Mouse (Mus musculus) limb, embryonic 14.5 days (tissue): Measurements from ENCODE around the gene Hoxb6. TPM values are rescaled to one million over a fixed set of nuclear protein-coding genes. Genes with fewer than 3 reads are reported as not detected.

Source experiments
- ATAC-seq: fragments of 200-750 bp; cut with Nextera tagmentation; 2 replicates; pipeline ENCODE4 v1.8.0; 2017; ENCODE audit warnings: low read depth, moderate number of reproducible peaks, moderate TSS enrichment; ENCODE audit not compliant: low FRiP score
- DNase-seq: peaks from one replicate; pipeline ENCODE4 v3.0.0-alpha.2; 2015; ENCODE audit warnings: low spot score
- H3K27ac ChIP-seq: fragments of 300-500 bp; sonication (generic); replicated peaks from 2 replicates; pipeline ENCODE4 v1.5.1; 2014; ENCODE audit warnings: low read depth, mild to moderate bottlenecking, low read length, moderate library complexity, mixed read lengths
- H3K27me3 ChIP-seq: fragments of 300-500 bp; sonication (generic); 2 replicates; pipeline ENCODE4 v1.6.1; 2014; ENCODE audit warnings: low read length, mixed read lengths; ENCODE audit not compliant: control insufficient read depth, insufficient read depth
- H3K36me3 ChIP-seq: fragments of 300-500 bp; sonication (generic); 2 replicates; pipeline ENCODE4 v1.6.1; 2014; ENCODE audit warnings: mild to moderate bottlenecking, low read length, moderate library complexity, mixed read lengths; ENCODE audit not compliant: control insufficient read depth, insufficient read depth
- H3K4me1 ChIP-seq: fragments of 300-500 bp; sonication (generic); 2 replicates; pipeline ENCODE4 v1.6.1; 2014; ENCODE audit warnings: antibody characterized with exemption, low read length, mixed read lengths; ENCODE audit not compliant: control insufficient read depth, insufficient read depth
- H3K4me2 ChIP-seq: fragments of 300-500 bp; sonication (generic); replicated peaks from 2 replicates; pipeline ENCODE4 v1.6.1; 2014; ENCODE audit warnings: low read depth, mild to moderate bottlenecking, low read length, moderate library complexity; ENCODE audit not compliant: severe bottlenecking
- H3K4me3 ChIP-seq: fragments of 300-500 bp; sonication (generic); replicated peaks from 2 replicates; pipeline ENCODE4 v1.5.1; 2014; ENCODE audit warnings: low read length
- H3K9ac ChIP-seq: fragments of 300-500 bp; sonication (generic); 2 replicates; pipeline ENCODE4 v1.6.1; 2014; ENCODE audit warnings: mild to moderate bottlenecking, low read depth, low read length, moderate library complexity; ENCODE audit not compliant: severe bottlenecking
- H3K9me3 ChIP-seq: fragments of 300-500 bp; sonication (generic); 2 replicates; pipeline ENCODE4 v1.6.1; 2016; ENCODE audit warnings: low read length; ENCODE audit not compliant: control insufficient read depth
- POLR2A ChIP-seq: fragments of 200-500 bp; IDR thresholded peaks from 2 replicates; pipeline ENCODE4 v1.8.0; 2012; ENCODE audit warnings: inconsistent platforms, mild to moderate bottlenecking, moderate library complexity, borderline replicate concordance; ENCODE audit not compliant: insufficient read depth, insufficient read length; ENCODE audit errors: extremely low read depth
- WGBS: fragments of 180-500 bp; shearing (Covaris S2); extraction: QIAGEN DNeasy Blood & Tissue Kit; methylation state at CpG from one replicate; pipeline ENCODE4 v1.1.7; 2014; 5-methylcytosine and 5-hydroxymethylcytosine counted together
- polyA plus RNA-seq, 2 experiments: library from polyadenylated mRNA; depleted of rRNA in 1 of 2; stranded (reverse) in 1 of 2; unstranded in 1 of 2; fragments of >200 nt; fragmentation: Nextera tagmentation in 1 of 2; extraction: Ambion mirVana in 1 of 2; gene quantifications; 2 replicates each; pipeline versions ENCODE4 v1.2.1 to v1.2.3; 2012 to 2014

The Hoxb6 gene
- polyA plus RNA-seq, 2 experiments: 0.61 to 2.8 TPM

DNA sequence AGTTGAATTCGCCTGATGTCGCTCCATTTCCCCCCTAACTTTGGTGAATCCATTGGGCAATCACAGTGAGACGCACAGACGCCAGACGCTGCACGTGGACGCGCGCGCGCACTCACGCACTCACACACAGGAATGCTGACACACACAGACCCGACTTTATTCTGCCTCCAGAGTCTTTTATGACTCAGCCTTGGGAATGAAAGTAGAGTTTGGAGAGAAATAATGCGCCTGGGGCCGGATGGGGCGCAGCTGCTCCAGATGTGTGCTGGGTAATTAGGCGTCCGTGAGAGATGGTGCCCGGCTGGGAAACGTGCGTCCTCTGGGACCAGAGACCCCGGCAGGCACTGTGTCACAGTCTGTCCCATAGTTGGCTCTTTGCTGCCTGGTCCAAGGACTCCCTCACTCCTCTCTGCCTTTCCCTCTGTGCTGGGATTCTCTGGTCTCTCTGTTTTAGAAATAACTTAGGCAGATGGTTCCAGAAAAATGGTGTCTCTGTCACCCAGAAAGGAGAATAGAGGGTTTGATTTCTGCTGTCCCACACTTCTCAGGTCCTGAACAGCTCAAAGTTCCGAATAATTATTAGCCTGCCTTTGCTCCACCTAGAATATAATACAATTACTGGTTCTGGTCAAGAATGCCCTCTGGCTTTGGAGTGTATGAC is 31.8 kb upstream of the Hoxb6 start:
- WGBS: 1% methylated on average over 23 of the region's 23 CpGs
- Histone ChIP-seq H3K4me2 (no peak overlapping the region; the same call in 1 of the 2 replicates), H3K4me3 (no peak overlapping the region), H3K4me1 (0 out of 2 replicates have a peak, but pooled peaks cover 7% of the 10 kb centered on the region), H3K36me3 (no peaks in the 10 kb centered on the region), H3K27me3 (peaks cover 96% of the 10 kb centered on the region), H3K27ac (no peak overlapping the region), H3K9ac (no peak overlapping the region), H3K9me3 (no peaks in the 10 kb centered on the region)
- ATAC-seq: 0 out of 2 replicates have a peak, but pooled peaks have one; percentile 9
- TF ChIP-seq POLR2A: no peak
- DNase-seq: no peak

GRCm38 (mm10) chr11:96261323-96261890 is 30.9 kb upstream of the Hoxb6 start:
- Histone ChIP-seq H3K4me1 (0 out of 2 replicates have a peak, but pooled peaks cover 7% of the 10 kb centered on the region), H3K4me2 (no peak overlapping the region), H3K9ac (no peak overlapping the region), H3K4me3 (0 out of 2 replicates have a peak overlapping the region, but pooled peaks have one; percentile 6), H3K27ac (no peak overlapping the region), H3K27me3 (peaks cover 96% of the 10 kb centered on the region), H3K36me3 (no peaks in the 10 kb centered on the region), H3K9me3 (no peaks in the 10 kb centered on the region)
- TF ChIP-seq POLR2A: no peak
- peak; percentile 68 for DNase-seq
- no peak for ATAC-seq
- 3% methylated on average over 24 of the region's 24 CpGs for WGBS

GRCm38 (mm10) chr11:96262262-96262830 is 29.9 kb upstream of the Hoxb6 start:
- WGBS: 24% methylated on average over 6 of the region's 6 CpGs
- no peak overlapping the region for H3K9ac ChIP-seq
- H3K4me1 ChIP-seq: 0 out of 2 replicates have a peak, but pooled peaks cover 7% of the 10 kb centered on the region
- DNase-seq: no peak
- no peak overlapping the region for H3K4me2 ChIP-seq
- H3K4me3 ChIP-seq: no peak overlapping the region
- no peaks in the 10 kb centered on the region for H3K36me3 ChIP-seq
- TF ChIP-seq POLR2A: no peak
- peaks cover 97% of the 10 kb centered on the region for H3K27me3 ChIP-seq
- H3K9me3 ChIP-seq: no peaks in the 10 kb centered on the region
- ATAC-seq: no peak
- no peak overlapping the region for H3K27ac ChIP-seq

DNA sequence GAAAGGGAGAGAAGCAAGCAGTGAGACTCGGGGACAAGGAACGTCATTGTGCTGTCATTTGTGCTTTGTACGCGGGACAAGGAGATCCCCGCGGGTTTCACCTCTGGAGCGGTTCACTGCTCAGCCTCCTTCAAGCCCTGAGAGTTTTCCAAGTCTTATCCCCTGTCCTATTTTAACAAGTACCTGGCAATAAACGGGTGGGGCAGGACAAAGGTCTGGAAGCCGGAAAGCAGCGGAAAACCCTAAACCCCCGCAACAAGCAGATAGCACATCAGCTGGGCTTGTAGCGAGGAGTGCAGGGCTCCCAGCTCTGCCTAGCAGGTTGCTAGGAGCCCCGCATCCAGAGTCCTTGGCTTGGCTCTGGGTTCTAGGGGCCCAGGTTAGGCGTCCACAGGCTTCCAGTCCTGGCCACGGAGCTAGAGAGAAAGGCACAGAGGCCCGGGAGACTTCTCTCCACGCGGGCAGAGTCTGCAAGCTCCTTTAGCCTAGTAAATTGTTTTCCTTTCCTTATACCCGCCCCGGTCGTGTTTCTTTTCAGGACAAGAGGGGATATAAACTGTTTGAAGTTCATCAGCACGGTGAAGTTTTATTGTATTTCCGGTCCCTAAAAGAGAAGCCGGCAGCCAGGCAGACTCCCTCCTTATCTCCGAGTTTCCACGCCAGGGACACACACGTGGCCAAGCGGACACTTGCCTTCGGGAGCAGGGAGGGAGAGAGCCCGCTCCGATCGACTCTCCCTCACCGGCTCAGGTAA is 28.5 kb upstream of the Hoxb6 start:
- Histone ChIP-seq H3K4me1 (0 out of 2 replicates have a peak, but pooled peaks cover 7% of the 10 kb centered on the region), H3K4me3 (no peak overlapping the region)

More for the DNA sequence above, 28.5 kb upstream of the Hoxb6 start:
- Histone ChIP-seq H3K9me3 (no peaks in the 10 kb centered on the region), H3K4me2 (no peak overlapping the region), H3K27me3 (peaks cover 95% of the 10 kb centered on the region), H3K36me3 (no peaks in the 10 kb centered on the region), H3K27ac (no peak overlapping the region), H3K9ac (no peak overlapping the region)
- no peak for DNase-seq
- WGBS: 13% methylated on average over 33 of the region's 33 CpGs
- ATAC-seq: no peak
- no peak for TF ChIP-seq POLR2A
